Mouse (Mus musculus) heart, embryonic 15.5 days (tissue): ENCODE results near the gene Kif21b. TPM values are rescaled to one million over a fixed set of nuclear protein-coding genes. Genes with fewer than 3 reads are reported as not detected.

Experiments
- ATAC-seq: fragments of 200-750 bp; cut with Nextera tagmentation; replicated peaks from 2 replicates; pipeline ENCODE4 v1.8.0; 2017; ENCODE audit warnings: low read depth, moderate TSS enrichment; ENCODE audit not compliant: insufficient number of reproducible peaks, insufficient read depth, low FRiP score
- H3K27ac ChIP-seq: fragments of 300-500 bp; sonication (generic); 2 replicates; pipeline ENCODE4 v1.5.1; 2015; ENCODE audit warnings: mild to moderate bottlenecking, inconsistent platforms
- H3K27me3 ChIP-seq: fragments of 300-500 bp; sonication (generic); 2 replicates; pipeline ENCODE4 v1.6.1; 2015; ENCODE audit warnings: inconsistent platforms
- H3K36me3 ChIP-seq: fragments of 300-500 bp; sonication (generic); 2 replicates; pipeline ENCODE4 v1.6.1; 2015; ENCODE audit warnings: mild to moderate bottlenecking, inconsistent platforms
- H3K4me1 ChIP-seq: fragments of 300-500 bp; sonication (generic); replicated peaks from 2 replicates; pipeline ENCODE4 v1.6.1; 2015; ENCODE audit warnings: inconsistent platforms
- H3K4me2 ChIP-seq: fragments of 300-500 bp; sonication (generic); 2 replicates; pipeline ENCODE4 v1.6.1; 2015; ENCODE audit warnings: inconsistent platforms, mild to moderate bottlenecking, moderate library complexity
- H3K4me3 ChIP-seq: fragments of 300-500 bp; sonication (generic); 2 replicates; pipeline ENCODE4 v1.5.1; 2015; ENCODE audit warnings: mild to moderate bottlenecking, inconsistent platforms
- H3K9ac ChIP-seq: fragments of 300-500 bp; sonication (generic); 2 replicates; pipeline ENCODE4 v1.6.1; 2015; ENCODE audit warnings: mild to moderate bottlenecking, inconsistent platforms
- H3K9me3 ChIP-seq: fragments of 300-500 bp; sonication (generic); replicated peaks from 2 replicates; pipeline ENCODE4 v1.6.1; 2016; ENCODE audit warnings: inconsistent platforms
- WGBS: fragments of 180-500 bp; shearing (Covaris S2); methylation state at CpG from one replicate; pipeline ENCODE4 v1.1.7; 2015; ENCODE audit warnings: mixed read lengths; 5-methylcytosine and 5-hydroxymethylcytosine counted together
- polyA plus RNA-seq: library from polyadenylated mRNA; unstranded; fragments of >200 nt; fragmentation: Nextera tagmentation; extraction: Ambion mirVana; gene quantifications from 2 replicates; pipeline ENCODE4 v1.2.1, GENCODE M21; 2015

Kif21b gene
- polyA plus RNA-seq, 1 experiment from 2014 or later = 0.87 TPM

DNA sequence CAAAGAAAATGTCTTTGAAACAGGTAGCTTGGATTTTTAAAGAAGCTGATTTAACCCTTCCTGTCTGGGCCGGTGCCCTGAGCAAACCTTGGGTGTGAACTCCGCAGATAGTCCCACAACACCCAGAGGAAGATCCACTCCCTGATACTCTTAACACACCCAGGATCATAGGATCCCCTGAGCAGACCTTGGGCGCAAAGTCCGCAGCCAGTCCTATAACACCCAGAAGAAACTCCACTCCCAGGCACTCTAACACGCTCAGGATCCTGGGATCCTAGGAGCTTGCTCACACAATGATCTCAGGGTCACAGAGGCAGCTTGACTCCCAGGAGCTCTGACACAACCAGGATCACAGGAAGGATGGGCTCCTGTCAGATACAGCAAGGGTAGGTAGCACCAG is 58.8 kb downstream of the Kif21b start:
- no peak overlapping the region for H3K9ac ChIP-seq
- H3K27me3 ChIP-seq = no peaks in the 10 kb centered on the region
- H3K27ac ChIP-seq = no peak overlapping the region
- no peak overlapping the region for H3K4me2 ChIP-seq
- ATAC-seq = no peak
- WGBS = 85% methylated on average over 5 of the region's 5 CpGs
- no peaks in the 10 kb centered on the region for H3K9me3 ChIP-seq
- H3K4me3 ChIP-seq = no peak overlapping the region
- no peaks in the 10 kb centered on the region for H3K4me1 ChIP-seq
- no peaks in the 10 kb centered on the region for H3K36me3 ChIP-seq

DNA sequence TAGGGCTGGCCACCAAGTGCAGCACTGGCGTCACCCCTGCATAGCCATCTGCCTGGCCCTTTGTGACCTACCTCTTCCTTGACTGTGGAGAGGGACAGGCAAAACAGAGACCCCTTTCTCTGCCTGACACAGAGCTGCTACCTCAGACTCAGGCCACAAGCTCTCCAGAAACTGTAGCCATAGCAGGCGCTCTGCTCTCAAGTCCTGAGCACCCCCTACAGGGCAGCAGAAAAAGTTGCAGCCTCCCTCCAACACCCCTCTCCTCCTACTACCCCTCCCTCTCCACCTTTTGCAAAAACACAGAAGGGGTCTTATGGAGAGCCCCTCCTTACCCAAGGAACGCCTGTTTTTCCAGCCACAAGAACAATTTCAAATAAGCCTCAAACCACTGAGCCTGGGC is 81.6 kb downstream of the Kif21b start, which contains the start of gene Mroh3:
TSS of gene Mroh3 (minus strand) at position 26 of the 400 bp plus-strand sequence.
- H3K36me3 ChIP-seq = no peaks in the 10 kb centered on the region

DNA sequence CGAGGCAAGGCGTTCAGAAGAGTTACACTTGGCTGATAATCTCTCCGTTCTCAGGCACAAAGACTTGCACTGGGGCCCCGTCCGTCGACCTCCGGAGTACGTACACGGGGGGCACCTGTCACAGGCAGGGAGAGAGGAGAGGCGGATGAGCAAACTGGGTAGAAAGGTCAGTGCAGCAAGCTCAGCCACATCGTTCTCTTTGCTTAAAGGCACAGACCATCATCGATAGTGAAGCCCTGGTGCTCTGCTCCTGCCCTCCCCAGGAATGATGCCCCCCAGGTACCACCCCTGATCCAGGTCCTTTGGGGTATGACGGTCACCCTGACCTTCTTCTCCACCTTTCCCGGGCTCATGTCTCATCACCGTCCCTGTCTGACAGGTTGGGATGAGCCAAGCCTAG is 83.1 kb downstream of the Kif21b start:
- H3K9me3 ChIP-seq = no peaks in the 10 kb centered on the region
- no peaks in the 10 kb centered on the region for H3K4me1 ChIP-seq
- no peaks in the 10 kb centered on the region; the same call in 1 of the 2 replicates for H3K27me3 ChIP-seq
- H3K9ac ChIP-seq = no peak overlapping the region
- H3K36me3 ChIP-seq = no peaks in the 10 kb centered on the region
- WGBS = 75% methylated on average over 15 of the region's 15 CpGs
- no peak overlapping the region for H3K4me3 ChIP-seq
- H3K4me2 ChIP-seq = no peak overlapping the region
- no peak overlapping the region for H3K27ac ChIP-seq
- no peak for ATAC-seq

More for the DNA sequence above, 81.6 kb downstream of the Kif21b start, which contains the start of gene Mroh3:
- H3K27ac ChIP-seq = no peak within 1 kb of the TSS
- ATAC-seq = no peak
- no peak within 1 kb of the TSS for H3K4me2 ChIP-seq
- 30% methylated on average over 3 of the region's 3 CpGs for WGBS
- no peaks in the 10 kb centered on the region for H3K4me1 ChIP-seq
- no peaks in the 10 kb centered on the region; the same call in 1 of the 2 replicates for H3K27me3 ChIP-seq
- H3K4me3 ChIP-seq = no peak within 1 kb of the TSS
- no peaks in the 10 kb centered on the region for H3K9me3 ChIP-seq
- H3K9ac ChIP-seq = no peak within 1 kb of the TSS

GRCm38 (mm10) chr1:136220037-136220871 is 89.1 kb downstream of the Kif21b start:
- Histone ChIP-seq H3K4me3 (no peak overlapping the region), H3K4me2 (no peak overlapping the region), H3K36me3 (no peaks in the 10 kb centered on the region), H3K4me1 (no peaks in the 10 kb centered on the region), H3K9me3 (no peaks in the 10 kb centered on the region), H3K9ac (no peak overlapping the region), H3K27me3 (no peaks in the 10 kb centered on the region), H3K27ac (no peak overlapping the region)
- 66% methylated on average over 10 of the region's 10 CpGs for WGBS
- ATAC-seq = no peak

DNA sequence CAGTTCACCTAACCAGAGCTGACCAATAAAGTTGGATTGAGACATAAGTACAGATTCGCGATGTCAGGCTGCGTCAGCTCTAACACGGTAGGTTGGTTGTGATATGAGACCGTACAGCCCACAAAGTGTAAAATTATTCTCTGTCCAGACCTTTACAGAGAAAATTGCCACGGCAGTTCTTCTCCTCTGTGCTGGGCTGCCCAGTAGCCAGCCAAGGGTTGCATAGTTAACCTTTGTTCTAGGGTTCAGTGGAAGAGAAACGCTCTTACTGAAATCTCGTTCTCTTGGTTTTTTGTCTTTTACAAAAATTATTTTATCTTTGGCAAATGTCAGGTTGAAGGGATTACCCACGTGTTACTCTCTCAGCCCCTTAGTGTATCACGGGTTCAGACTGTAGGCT is 91.2 kb downstream of the Kif21b start:
- no peaks in the 10 kb centered on the region for H3K4me1 ChIP-seq
- H3K4me2 ChIP-seq = no peak overlapping the region
- H3K36me3 ChIP-seq = no peaks in the 10 kb centered on the region
- WGBS = 81% methylated on average over 10 of the region's 10 CpGs
- no peak overlapping the region for H3K4me3 ChIP-seq
- no peak overlapping the region for H3K9ac ChIP-seq
- no peaks in the 10 kb centered on the region for H3K9me3 ChIP-seq
- no peak for ATAC-seq
- no peak overlapping the region for H3K27ac ChIP-seq
- 0 out of 2 replicates have a peak, but pooled peaks cover 3% of the 10 kb centered on the region for H3K27me3 ChIP-seq

DNA sequence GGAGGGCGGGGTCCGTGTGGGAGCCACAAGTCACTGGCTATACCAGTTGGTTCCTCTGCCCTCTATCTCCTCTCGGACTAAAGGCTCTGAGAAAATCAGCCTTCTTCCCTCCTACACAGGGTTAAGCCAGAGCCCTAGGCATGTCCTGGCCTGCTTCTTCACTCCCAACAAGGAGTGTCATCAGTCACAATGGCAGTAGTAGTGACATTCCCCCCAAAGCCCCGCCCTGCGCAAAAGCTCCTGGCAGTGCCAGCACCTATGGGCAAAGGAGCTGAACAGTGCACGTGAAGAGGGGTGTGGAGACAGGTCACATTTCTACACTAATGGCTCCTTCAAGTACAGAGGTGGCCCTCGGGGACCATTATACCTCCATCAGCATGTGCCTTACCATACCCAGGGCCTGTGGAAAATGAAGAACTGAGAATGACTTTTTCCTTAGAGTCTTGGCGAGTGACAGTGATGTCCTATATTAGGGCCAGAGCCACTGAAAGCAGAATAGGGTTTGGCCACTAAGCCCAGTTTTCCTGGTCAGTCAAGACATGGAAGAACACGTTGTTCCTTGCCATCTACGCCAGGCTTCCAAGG is 92.7 kb downstream of the Kif21b start:
- no peak overlapping the region for H3K4me2 ChIP-seq
- 82% methylated on average over 10 of the region's 10 CpGs for WGBS
- no peak for ATAC-seq
- H3K36me3 ChIP-seq = no peaks in the 10 kb centered on the region
- no peak overlapping the region for H3K4me3 ChIP-seq
- H3K27me3 ChIP-seq = 0 out of 2 replicates have a peak, but pooled peaks cover 3% of the 10 kb centered on the region
- H3K27ac ChIP-seq = no peak overlapping the region
- peaks cover 11% of the 10 kb centered on the region for H3K4me1 ChIP-seq
- no peak overlapping the region for H3K9ac ChIP-seq
- H3K9me3 ChIP-seq = no peaks in the 10 kb centered on the region

DNA sequence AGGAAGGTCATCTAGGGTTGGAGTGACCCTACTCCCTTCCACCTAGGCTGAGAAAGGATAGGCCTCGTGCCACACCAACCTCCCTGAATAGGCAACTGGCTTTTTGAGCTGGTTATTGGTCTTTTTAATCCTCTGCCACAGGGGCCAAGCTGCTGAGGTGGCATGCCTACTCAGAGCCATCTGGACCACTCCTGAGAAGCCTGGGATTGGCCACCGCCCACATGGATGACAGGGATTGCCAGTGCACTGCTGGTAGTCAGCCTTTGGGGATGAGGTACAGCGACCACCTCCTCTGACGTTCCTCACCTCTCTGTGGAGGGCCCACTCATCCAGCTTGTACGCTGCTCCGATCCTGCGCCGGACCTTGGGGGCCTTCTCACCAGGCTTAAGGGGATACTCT is 94.7 kb downstream of the Kif21b start:
- H3K9ac ChIP-seq = no peak overlapping the region
- H3K36me3 ChIP-seq = no peaks in the 10 kb centered on the region
- WGBS = 91% methylated on average over 8 of the region's 8 CpGs
- no peak for ATAC-seq
- no peak overlapping the region for H3K27ac ChIP-seq
- no peak overlapping the region for H3K4me3 ChIP-seq
- H3K9me3 ChIP-seq = no peaks in the 10 kb centered on the region
- peaks cover 12% of the 10 kb centered on the region for H3K4me1 ChIP-seq
- H3K4me2 ChIP-seq = no peak overlapping the region
- H3K27me3 ChIP-seq = peaks cover 8% of the 10 kb centered on the region; the same call in 1 of the 2 replicates

GRCm38 (mm10) chr1:136226626-136227025 is 95.4 kb downstream of the Kif21b start:
- H3K36me3 ChIP-seq = no peaks in the 10 kb centered on the region
- WGBS = 80% methylated on average over 8 of the region's 8 CpGs
- H3K27me3 ChIP-seq = peaks cover 15% of the 10 kb centered on the region; the same call in 1 of the 2 replicates
- H3K9ac ChIP-seq = no peak overlapping the region
- no peak overlapping the region for H3K4me3 ChIP-seq
- ATAC-seq = no peak
- no peak overlapping the region for H3K4me2 ChIP-seq
- H3K9me3 ChIP-seq = no peaks in the 10 kb centered on the region
- no peak overlapping the region for H3K27ac ChIP-seq
- H3K4me1 ChIP-seq = peaks cover 12% of the 10 kb centered on the region

Other genes starting within 250 kb of the Kif21b start
- 0.31 and 1.4 TPM in 2 replicates for gene Pkp1, start 212.2 kb upstream of the Kif21b start, polyA plus RNA-seq
- not detected in 2 replicates for gene Igfn1, start 125.0 kb upstream of the Kif21b start, polyA plus RNA-seq
- gene Tmem9, start 123.2 kb upstream of the Kif21b start, polyA plus RNA-seq = 91.1 and 107 TPM in 2 replicates
- gene Ascl5, start 80.6 kb upstream of the Kif21b start, polyA plus RNA-seq = not detected in 2 replicates
- gene Cacna1s, start 78.6 kb upstream of the Kif21b start, polyA plus RNA-seq = 0.29 and 0.56 TPM in 2 replicates
- not detected in 2 replicates for gene Mroh3, start 81.4 kb downstream of the Kif21b start, polyA plus RNA-seq
- 0.45 and 3.8 TPM in 2 replicates for gene Inava, start 102.9 kb downstream of the Kif21b start, polyA plus RNA-seq
- gene Gpr25, start 129.5 kb downstream of the Kif21b start, polyA plus RNA-seq = 0.15 and 0.34 TPM in 2 replicates
- 5.6 and 6.0 TPM in 2 replicates for gene Camsap2, start 214.7 kb downstream of the Kif21b start, polyA plus RNA-seq